Mouse (Mus musculus): ENCODE measurements around the gene Smpd1.

DNA sequence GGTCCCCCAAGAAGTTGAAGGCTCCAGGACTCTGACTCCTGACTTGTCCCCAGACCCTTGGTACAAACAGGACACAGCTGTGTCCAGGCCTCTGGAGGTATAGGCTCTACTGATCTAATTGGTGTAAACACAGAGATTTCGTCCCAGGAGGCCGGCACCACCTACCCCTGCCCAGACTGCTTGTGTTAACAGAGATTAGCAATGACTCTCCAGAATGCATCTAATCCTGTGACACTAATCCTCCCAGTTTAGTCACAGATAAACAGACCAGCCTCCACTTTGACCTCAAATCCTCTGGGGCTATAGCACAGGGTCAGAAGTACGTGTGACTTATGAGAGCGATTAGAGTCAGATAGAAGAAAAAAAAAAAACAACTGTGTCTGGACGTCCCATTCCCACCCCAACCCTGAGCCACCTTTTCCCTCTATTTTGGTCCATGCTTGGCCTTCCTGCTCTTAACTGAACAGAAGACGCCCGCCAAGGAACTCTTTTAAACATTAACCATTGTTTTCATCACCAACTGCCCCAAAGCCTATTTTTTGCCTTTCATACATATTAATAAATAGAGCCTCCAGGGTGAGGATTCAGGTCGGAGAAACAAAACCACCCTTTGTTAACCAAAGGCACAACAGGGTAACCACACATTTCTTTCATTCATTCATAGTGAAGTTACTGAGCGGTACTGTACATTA is 37.3 kb upstream of the Smpd1 start:
- TF ChIP-seq CTCF (IDR thresholded peaks at IDR 0.05; ENCODE audit: borderline replicate concordance, insufficient read depth, low read depth, low read length) (no peak), POLR2A (IDR thresholded peaks at IDR 0.05; ENCODE audit: borderline replicate concordance, insufficient read depth, low read length) (no peak)

Data from cerebellum, adult 2 months (tissue).